Mouse (Mus musculus) kidney, embryonic 16.5 days (tissue): Measurements from ENCODE around the gene Ccdc13. TPM values are rescaled to one million over a fixed set of nuclear protein-coding genes. Genes with fewer than 3 reads are reported as not detected.

Experiments
- ATAC-seq: fragments of 200-750 bp; cut with Nextera tagmentation; 2 replicates; pipeline ENCODE4 v1.8.0; 2017; ENCODE audit warnings: moderate TSS enrichment; ENCODE audit not compliant: low FRiP score, low TSS enrichment
- H3K27ac ChIP-seq: fragments of 300-500 bp; sonication (generic); 2 replicates; pipeline ENCODE4 v1.5.1; 2014; ENCODE audit warnings: low read length
- H3K27me3 ChIP-seq: fragments of 300-500 bp; sonication (generic); 2 replicates; pipeline ENCODE4 v1.6.1; 2014; ENCODE audit warnings: low read length, control low read depth, mixed read lengths; ENCODE audit not compliant: insufficient read depth
- H3K36me3 ChIP-seq: fragments of 300-500 bp; sonication (generic); 2 replicates; pipeline ENCODE4 v1.6.1; 2014; ENCODE audit warnings: low read length, control low read depth, mixed read lengths; ENCODE audit not compliant: insufficient read depth
- H3K4me1 ChIP-seq: fragments of 300-500 bp; sonication (generic); 2 replicates; pipeline ENCODE4 v1.6.1; 2014; ENCODE audit warnings: low read length, control low read depth, mixed read lengths; ENCODE audit not compliant: insufficient read depth
- H3K4me2 ChIP-seq: fragments of 300-500 bp; sonication (generic); replicated peaks from 2 replicates; pipeline ENCODE4 v1.6.1; 2014; ENCODE audit warnings: low read depth, low read length
- H3K4me3 ChIP-seq: fragments of 300-500 bp; sonication (generic); 2 replicates; pipeline ENCODE4 v1.5.1; 2014; ENCODE audit warnings: mild to moderate bottlenecking, low read length
- H3K9ac ChIP-seq: fragments of 300-500 bp; sonication (generic); replicated peaks from 2 replicates; pipeline ENCODE4 v1.6.1; 2014; ENCODE audit warnings: low read length
- H3K9me3 ChIP-seq: fragments of 300-500 bp; sonication (generic); 2 replicates; pipeline ENCODE4 v1.6.1; 2016; ENCODE audit warnings: low read length, control low read depth
- WGBS: fragments of 180-500 bp; shearing (Covaris S2); extraction: QIAGEN DNeasy Blood & Tissue Kit; methylation state at CpG from one replicate; pipeline ENCODE4 v1.1.7; 2014; 5-methylcytosine and 5-hydroxymethylcytosine counted together
- polyA plus RNA-seq: library from polyadenylated mRNA; unstranded; fragments of >200 nt; fragmentation: Nextera tagmentation; extraction: Ambion mirVana; gene quantifications from 2 replicates; pipeline ENCODE4 v1.2.1, GENCODE M21; 2015

Gene Ccdc13
- polyA plus RNA-seq, 1 experiment from 2014 or later: 0.71 TPM

GRCm38 (mm10) chr9:121791757-121792521, 47.3 kb downstream of the Ccdc13 start, which contains the start of gene Hhatl:
Gene Hhatl (minus strand): TSS chr9:121792507.
- peaks cover 7% of the 10 kb centered on the region; the same call in 1 of the 2 replicates for H3K4me1 ChIP-seq
- no peak within 1 kb of the TSS for H3K27ac ChIP-seq
- H3K9me3 ChIP-seq: no peaks in the 10 kb centered on the region
- no peak within 1 kb of the TSS for H3K9ac ChIP-seq
- ATAC-seq: peak; percentile 66
- WGBS: 31% methylated on average over 21 of the region's 24 CpGs
- no peaks in the 10 kb centered on the region for H3K27me3 ChIP-seq
- no peak within 1 kb of the TSS for H3K4me2 ChIP-seq
- H3K36me3 ChIP-seq: no peaks in the 10 kb centered on the region
- no peak within 1 kb of the TSS for H3K4me3 ChIP-seq

GRCm38 (mm10) chr9:121791206-121791605, 48.1 kb downstream of the Ccdc13 start:
- no peaks in the 10 kb centered on the region for H3K36me3 ChIP-seq
- H3K4me2 ChIP-seq: no peak overlapping the region
- H3K9me3 ChIP-seq: no peaks in the 10 kb centered on the region
- peaks cover 7% of the 10 kb centered on the region; the same call in 1 of the 2 replicates for H3K4me1 ChIP-seq
- no peak overlapping the region for H3K27ac ChIP-seq
- no peak overlapping the region for H3K9ac ChIP-seq
- no peak overlapping the region for H3K4me3 ChIP-seq
- no peaks in the 10 kb centered on the region for H3K27me3 ChIP-seq
- peak; percentile 79 for ATAC-seq
- WGBS: 11% methylated on average over 5 of the region's 5 CpGs

- H3K27me3 ChIP-seq: no peaks in the 10 kb centered on the region
- no peak overlapping the region for H3K4me2 ChIP-seq
- H3K9ac ChIP-seq: no peak overlapping the region
- H3K9me3 ChIP-seq: no peaks in the 10 kb centered on the region
- no peak overlapping the region for H3K4me3 ChIP-seq
- WGBS: 68% methylated on average over 2 of the region's 2 CpGs
- no peaks in the 10 kb centered on the region for H3K36me3 ChIP-seq
- H3K27ac ChIP-seq: no peak overlapping the region
- H3K4me1 ChIP-seq: no peaks in the 10 kb centered on the region
- ATAC-seq: no peak
Observed at GRCm38 (mm10) chr9:121786359-121786758, 52.9 kb downstream of the Ccdc13 start.

GRCm38 (mm10) chr9:121785261-121785660, 54.0 kb downstream of the Ccdc13 start:
- no peak for ATAC-seq
- H3K27ac ChIP-seq: no peak overlapping the region
- WGBS: 83% methylated on average over 8 of the region's 8 CpGs

GRCm38 (mm10) chr9:121784801-121785200, 54.5 kb downstream of the Ccdc13 start:
- 87% methylated on average over 12 of the region's 12 CpGs for WGBS
- H3K27ac ChIP-seq: no peak overlapping the region
- H3K4me1 ChIP-seq: no peaks in the 10 kb centered on the region
- H3K9me3 ChIP-seq: no peaks in the 10 kb centered on the region
- no peak overlapping the region for H3K4me2 ChIP-seq
- no peak overlapping the region for H3K9ac ChIP-seq
- H3K4me3 ChIP-seq: no peak overlapping the region
- ATAC-seq: no peak
- H3K27me3 ChIP-seq: no peaks in the 10 kb centered on the region
- H3K36me3 ChIP-seq: no peaks in the 10 kb centered on the region

More at GRCm38 (mm10) chr9:121785261-121785660, 54.0 kb downstream of the Ccdc13 start:
- H3K36me3 ChIP-seq: no peaks in the 10 kb centered on the region
- H3K9me3 ChIP-seq: no peaks in the 10 kb centered on the region
- H3K9ac ChIP-seq: no peak overlapping the region
- H3K4me3 ChIP-seq: no peak overlapping the region
- no peak overlapping the region for H3K4me2 ChIP-seq
- no peaks in the 10 kb centered on the region for H3K27me3 ChIP-seq
- H3K4me1 ChIP-seq: no peaks in the 10 kb centered on the region

GRCm38 (mm10) chr9:121778066-121778624, 61.1 kb downstream of the Ccdc13 start:
- WGBS: 17% methylated on average over 54 of the region's 54 CpGs
- Histone ChIP-seq H3K36me3 (no peaks in the 10 kb centered on the region), H3K4me1 (peaks cover 10% of the 10 kb centered on the region), H3K9me3 (no peaks in the 10 kb centered on the region), H3K27ac (no peak overlapping the region), H3K9ac (no peak overlapping the region; the same call in 1 of the 2 replicates), H3K27me3 (peaks cover 31% of the 10 kb centered on the region), H3K4me2 (peak overlapping the region; percentile 60), H3K4me3 (peak overlapping the region; percentile 35)
- peak; percentile 43; the same call in 1 of the 2 replicates for ATAC-seq

GRCm38 (mm10) chr9:121777484-121778065, 61.7 kb downstream of the Ccdc13 start, which contains the start of gene Klhl40:
Gene Klhl40 (plus strand): TSS chr9:121777607.
- ATAC-seq: peak; percentile 29; the same call in 1 of the 2 replicates
- peak within 1 kb of the TSS; percentile 60 for H3K4me2 ChIP-seq
- H3K27ac ChIP-seq: no peak within 1 kb of the TSS
- H3K9ac ChIP-seq: no peak within 1 kb of the TSS; the same call in 1 of the 2 replicates
- peaks cover 31% of the 10 kb centered on the region for H3K27me3 ChIP-seq
- H3K9me3 ChIP-seq: no peaks in the 10 kb centered on the region
- H3K36me3 ChIP-seq: no peaks in the 10 kb centered on the region
- peaks cover 10% of the 10 kb centered on the region for H3K4me1 ChIP-seq
- H3K4me3 ChIP-seq: peak within 1 kb of the TSS; percentile 35
- 18% methylated on average over 30 of the region's 30 CpGs for WGBS

GRCm38 (mm10) chr9:121776511-121776910, 62.8 kb downstream of the Ccdc13 start:
- Histone ChIP-seq H3K4me3 (no peak overlapping the region), H3K27me3 (peaks cover 31% of the 10 kb centered on the region), H3K4me1 (peaks cover 10% of the 10 kb centered on the region), H3K9me3 (no peaks in the 10 kb centered on the region), H3K27ac (no peak overlapping the region), H3K36me3 (no peaks in the 10 kb centered on the region), H3K4me2 (no peak overlapping the region), H3K9ac (no peak overlapping the region)
- 80% methylated on average over 7 of the region's 7 CpGs for WGBS
- ATAC-seq: no peak

GRCm38 (mm10) chr9:121775951-121776350, 63.3 kb downstream of the Ccdc13 start:
- Histone ChIP-seq H3K9me3 (no peaks in the 10 kb centered on the region), H3K36me3 (no peaks in the 10 kb centered on the region), H3K4me3 (no peak overlapping the region), H3K9ac (no peak overlapping the region), H3K4me1 (peaks cover 10% of the 10 kb centered on the region), H3K27me3 (peaks cover 31% of the 10 kb centered on the region), H3K27ac (no peak overlapping the region), H3K4me2 (no peak overlapping the region)
- WGBS: 79% methylated on average over 10 of the region's 10 CpGs
- no peak for ATAC-seq
